Mouse (Mus musculus) bone marrow, adult 2 months (tissue): ENCODE measurements around the gene Gm9903. TPM values are rescaled to one million over a fixed set of nuclear protein-coding genes. Genes with fewer than 3 reads are reported as not detected.

Source experiments
- H3K27ac ChIP-seq: fragments of 200-500 bp; 2 replicates; pipeline ENCODE4 v1.5.1; 2012; ENCODE audit warnings: low read depth, mild to moderate bottlenecking, control low read depth, inconsistent platforms, low read length; ENCODE audit not compliant: control insufficient read depth, poor library complexity, insufficient read depth
- H3K4me1 ChIP-seq: fragments of 200-500 bp; 2 replicates; pipeline ENCODE4 v1.6.1; 2011; ENCODE audit warnings: low read length; ENCODE audit not compliant: control insufficient read depth, insufficient read depth
- H3K4me3 ChIP-seq: fragments of 200-500 bp; replicated peaks from 2 replicates; pipeline ENCODE3; 2011; ENCODE audit warnings: mild to moderate bottlenecking, low read depth, low read length, control low read depth; ENCODE audit not compliant: control insufficient read depth
- CTCF ChIP-seq: fragments of 200-500 bp; IDR thresholded peaks from 2 replicates; pipeline ENCODE4 v1.5.1; 2011; ENCODE audit warnings: low read length, control low read depth; ENCODE audit not compliant: control insufficient read depth, insufficient read depth
- POLR2A ChIP-seq: fragments of 200-500 bp; IDR thresholded peaks from 2 replicates; pipeline ENCODE4 v1.6.1; 2011; ENCODE audit warnings: low read depth, mild to moderate bottlenecking, control low read depth, low read length, borderline replicate concordance; ENCODE audit not compliant: control insufficient read depth
- WGBS: fragments of 180-500 bp; shearing (Covaris S2); methylation state at CpG from one replicate; pipeline ENCODE4 v1.1.7; 2018; 5-methylcytosine and 5-hydroxymethylcytosine counted together
- polyA plus RNA-seq: library from polyadenylated mRNA; stranded (reverse); fragments of >200 nt; gene quantifications from 2 replicates; pipeline ENCODE4 v1.2.4, GENCODE M21; 2011; ENCODE audit warnings: low replicate concordance; ENCODE audit not compliant: missing spikeins, insufficient read depth, insufficient read length

Gene Gm9903
- polyA plus RNA-seq, 1 experiment, result not detected

DNA sequence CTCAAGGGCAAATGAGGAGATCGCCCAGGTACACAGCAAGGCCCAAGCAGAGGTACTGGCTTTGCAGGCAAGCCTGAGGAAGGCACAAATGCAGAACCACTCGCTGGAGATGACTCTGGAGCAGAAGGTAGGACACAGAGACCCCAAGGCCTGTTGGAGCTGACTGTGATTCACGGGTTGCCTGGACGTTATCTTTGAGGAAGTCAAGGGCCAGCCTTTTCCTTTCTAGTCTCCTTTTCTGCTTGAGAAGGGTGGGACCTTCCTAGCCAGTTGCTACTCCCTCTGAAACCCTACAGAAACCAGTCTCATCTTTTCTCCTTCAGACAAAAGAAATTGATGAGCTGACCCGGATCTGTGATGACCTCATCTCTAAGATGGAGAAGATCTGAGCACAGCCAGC, 41.9 kb downstream of the Gm9903 start:
- WGBS, result 30% methylated on average over 5 of the region's 5 CpGs
- TF ChIP-seq POLR2A (no peak), CTCF (no peak)
- H3K4me1 ChIP-seq, result no peaks in the 10 kb centered on the region

DNA sequence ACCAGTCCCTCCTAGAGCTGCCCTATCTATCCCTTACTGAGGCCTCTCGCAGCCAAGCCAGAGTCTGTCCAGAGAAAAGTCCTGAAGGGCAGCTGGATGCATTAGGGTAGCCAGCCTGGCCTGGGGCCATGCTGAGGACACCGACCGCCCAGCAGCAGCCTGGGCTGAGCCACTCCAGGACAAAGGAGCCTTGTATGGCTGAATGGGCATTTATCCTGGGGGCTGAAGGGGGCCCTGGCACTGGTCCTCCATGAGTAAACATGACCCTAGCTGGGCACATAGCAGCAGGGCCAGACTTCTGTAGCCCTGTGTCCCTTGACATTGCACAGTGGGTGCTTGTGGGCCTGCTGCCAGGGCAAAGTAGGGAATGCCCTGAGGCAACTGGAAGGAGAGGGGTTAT, 44.7 kb downstream of the Gm9903 start:
- TF ChIP-seq CTCF (no peak), POLR2A (no peak)
- H3K4me1 ChIP-seq, result no peaks in the 10 kb centered on the region
- H3K4me3 ChIP-seq, result no peak overlapping the region
- 89% methylated on average over 3 of the region's 3 CpGs for WGBS
- no peak overlapping the region for H3K27ac ChIP-seq

More for the DNA sequence above, 41.9 kb downstream of the Gm9903 start:
- no peak overlapping the region for H3K4me3 ChIP-seq
- H3K27ac ChIP-seq, result no peak overlapping the region

DNA sequence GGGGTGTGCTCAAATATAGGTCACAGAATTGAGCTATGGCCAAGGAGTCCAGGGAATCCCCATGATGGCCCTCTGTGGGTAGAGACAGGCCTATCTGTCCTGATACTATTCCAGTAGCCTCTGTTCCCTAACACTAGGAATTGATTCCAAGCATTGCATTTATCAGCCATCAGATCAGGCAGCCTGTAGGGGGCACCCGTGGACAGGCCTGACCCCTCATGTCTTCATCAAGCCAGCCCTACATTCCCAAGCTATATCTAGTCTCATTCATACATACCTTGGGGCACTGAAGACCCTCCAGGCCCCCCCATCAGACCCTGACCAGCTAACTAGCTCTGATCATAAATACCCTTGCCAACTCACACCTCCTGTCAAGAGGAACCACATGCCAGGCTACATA, 46.2 kb downstream of the Gm9903 start:
- no peak overlapping the region for H3K4me3 ChIP-seq
- H3K27ac ChIP-seq, result no peak overlapping the region
- H3K4me1 ChIP-seq, result no peaks in the 10 kb centered on the region
- peak; percentile 60; the same call in 1 of the 2 replicates for TF ChIP-seq CTCF
- no peak for TF ChIP-seq POLR2A
- WGBS, result 0% methylated on average over 1 of the region's 1 CpGs

DNA sequence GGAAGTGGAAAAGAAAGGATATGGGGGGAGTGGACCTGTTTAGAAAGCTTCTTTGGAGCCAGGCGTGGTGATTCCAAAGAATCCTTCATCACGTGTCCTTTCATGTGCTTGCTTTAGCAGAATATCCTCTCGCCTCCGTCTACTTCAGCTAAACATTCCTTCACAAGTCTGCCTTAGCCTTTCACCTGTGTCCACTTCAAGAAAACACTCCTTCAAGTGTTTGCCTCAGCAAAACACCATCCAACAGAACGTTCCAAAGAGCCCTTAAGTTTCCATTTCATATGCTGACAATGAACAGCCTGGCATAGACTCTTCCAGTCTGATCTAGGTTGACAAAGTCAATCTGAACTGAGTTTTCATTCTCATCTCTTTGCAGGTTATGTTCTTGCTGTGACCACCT, 48.5 kb downstream of the Gm9903 start:
- H3K4me3 ChIP-seq, result no peak overlapping the region
- H3K27ac ChIP-seq, result no peak overlapping the region
- TF ChIP-seq POLR2A (no peak), CTCF (no peak)
- WGBS, result 86% methylated on average over 5 of the region's 5 CpGs
- H3K4me1 ChIP-seq, result no peaks in the 10 kb centered on the region

DNA sequence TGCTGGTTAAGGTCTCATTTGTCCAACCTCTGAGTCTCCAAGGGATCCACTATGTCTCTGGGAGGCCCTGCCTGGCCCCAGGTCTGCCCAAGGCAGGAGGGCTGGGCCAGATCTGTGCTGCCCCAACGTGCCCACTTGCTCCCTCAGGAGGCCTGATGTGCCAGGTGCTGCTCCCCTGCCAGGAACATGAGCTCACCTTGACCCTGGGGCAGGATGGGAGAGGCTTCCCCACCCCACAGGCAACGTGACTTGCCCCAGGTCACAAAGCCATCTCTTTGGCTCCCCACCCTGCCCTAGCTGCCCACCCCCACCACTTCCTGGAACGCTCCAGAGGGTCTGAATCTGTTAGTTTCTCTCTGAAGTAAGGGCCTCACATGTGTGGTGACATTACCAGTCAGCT, 51.3 kb downstream of the Gm9903 start:
- no peak overlapping the region for H3K4me3 ChIP-seq
- 34% methylated on average over 3 of the region's 3 CpGs for WGBS
- TF ChIP-seq POLR2A, result no peak
- no peak for TF ChIP-seq CTCF
- no peaks in the 10 kb centered on the region for H3K4me1 ChIP-seq
- H3K27ac ChIP-seq, result no peak overlapping the region; the same call in 1 of the 2 replicates

Other genes with a start within 250 kb of the Gm9903 start
- not detected in 2 replicates for gene Nkx1-1, start 195.9 kb upstream of the Gm9903 start, polyA plus RNA-seq
- gene Fam53a, start 290 bp upstream of the Gm9903 start, polyA plus RNA-seq, result 6.6 and 11.1 TPM in 2 replicates
- 194 and 275 TPM in 2 replicates for gene Slbp, start 22.6 kb downstream of the Gm9903 start, polyA plus RNA-seq
- gene Tacc3, start 28.2 kb downstream of the Gm9903 start, polyA plus RNA-seq, result 237 and 249 TPM in 2 replicates
- gene Tmem129, start 28.5 kb downstream of the Gm9903 start, polyA plus RNA-seq, result 8.4 and 9.7 TPM in 2 replicates
- 1.6 TPM in 2 replicates for gene Fgfr3, start 91.7 kb downstream of the Gm9903 start, polyA plus RNA-seq
- gene Letm1, start 152.9 kb downstream of the Gm9903 start, polyA plus RNA-seq, result 10.9 and 11.9 TPM in 2 replicates
- gene Nsd2, start 190.8 kb downstream of the Gm9903 start, polyA plus RNA-seq, result 28.9 and 43.4 TPM in 2 replicates